Mouse (Mus musculus): ENCODE data around the gene Olfr510.
"Not testable (repeated sequence)": the region's sequence is repeated elsewhere in the genome, so short reads cannot be mapped to it uniquely, and the experiment has no call there.

Gene Olfr510

DNA sequence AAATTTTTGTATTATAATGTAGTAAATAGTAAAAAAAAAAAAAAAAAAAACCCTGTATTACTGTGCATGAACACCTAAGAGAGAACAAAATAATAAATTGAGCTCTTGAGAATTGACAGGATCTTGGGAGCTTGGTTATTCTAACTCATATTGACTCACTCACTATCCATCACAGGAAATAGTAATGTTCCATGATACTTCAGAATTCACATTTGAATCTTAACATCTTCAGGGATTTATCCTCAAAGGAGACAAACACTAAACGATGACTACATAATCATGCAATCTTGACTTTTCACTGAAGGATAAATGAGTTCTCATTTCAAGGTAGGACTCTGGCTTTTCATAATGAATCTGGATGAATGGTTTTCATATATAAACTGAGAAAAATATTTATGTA, at the start of gene Olfr510:
Gene Olfr510, plus strand, starts transcription at position 301 of the 400 bp plus-strand sequence.
- no peak for DNase-seq (ENCODE audit: low spot score)

- DNase-seq (ENCODE audit: low spot score), result not testable (repeated sequence)
Observed at GRCm38 (mm10) chr7:108616781-108617180, 49.4 kb upstream of the Olfr510 start.

DNA sequence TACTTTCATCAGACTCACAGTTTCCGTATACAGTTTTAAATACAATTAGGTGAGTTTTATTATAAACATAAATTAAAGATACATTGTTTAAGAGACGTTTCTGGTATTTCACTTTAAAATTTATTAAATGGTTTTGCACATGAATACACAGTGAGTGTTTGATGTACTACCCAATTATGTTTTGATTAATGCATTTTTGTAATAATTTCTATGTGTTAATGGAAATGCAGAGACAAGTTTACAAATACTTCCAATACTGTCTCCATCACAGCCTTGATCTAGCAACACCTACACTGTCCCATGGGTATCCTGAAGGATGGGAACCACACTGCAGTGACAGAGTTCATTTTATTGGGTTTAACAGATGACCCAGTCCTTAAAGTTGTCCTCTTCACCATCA, 44.7 kb upstream of the Olfr510 start, which contains the start of gene Olfr507:
Gene Olfr507, plus strand, starts transcription at position 301 of the 400 bp plus-strand sequence.
- DNase-seq (ENCODE audit: low spot score), result no peak

DNA sequence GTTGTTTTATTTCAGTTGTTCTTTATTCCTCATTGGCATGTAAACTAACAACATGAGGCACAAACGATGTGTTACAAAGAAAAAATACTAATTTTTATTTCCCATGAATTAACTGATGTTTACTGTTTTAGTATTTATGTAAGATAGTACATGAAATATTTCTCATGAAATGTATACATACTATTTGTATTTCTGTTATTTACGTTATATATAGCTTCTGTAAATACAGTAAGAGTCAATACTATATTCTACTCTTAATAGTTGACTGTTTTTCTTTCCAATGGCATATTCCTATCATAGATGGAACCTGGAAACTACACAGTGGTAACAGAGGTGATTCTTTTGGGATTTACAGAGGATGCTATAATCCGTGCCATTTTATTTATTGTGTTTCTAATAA, 36.5 kb upstream of the Olfr510 start, which contains the start of gene Olfr508:
Gene Olfr508, plus strand, starts transcription at position 301 of the 400 bp plus-strand sequence.
- no peak for DNase-seq (ENCODE audit: low spot score)

- DNase-seq (ENCODE audit: low spot score), result no peak
Observed at GRCm38 (mm10) chr7:108651806-108652205, 14.4 kb upstream of the Olfr510 start, which contains the start of gene Olfr509. Olfr509 (minus strand) TSS chr7:108651906.

DNA sequence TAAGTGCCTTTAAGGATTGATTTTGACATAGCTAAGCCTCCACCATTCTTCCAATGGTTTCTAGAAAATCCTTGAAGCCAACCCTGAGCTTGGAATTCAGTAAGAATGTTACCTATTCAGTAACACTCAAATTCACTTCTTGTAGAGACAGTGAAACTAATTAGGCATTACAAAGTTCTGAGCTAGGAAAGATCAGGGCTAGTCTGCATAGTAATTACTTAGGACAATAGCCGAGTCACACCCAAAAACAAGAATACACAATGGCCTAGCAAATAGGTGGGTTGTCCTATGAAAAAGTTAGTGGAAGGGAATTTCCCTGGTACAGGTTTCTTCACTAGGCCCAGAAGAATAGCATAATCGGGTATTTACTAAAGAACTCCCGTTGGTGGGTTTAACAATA, 3.8 kb upstream of the Olfr510 start:
- no peak for DNase-seq (ENCODE audit: low spot score)

GRCm38 (mm10) chr7:108671058-108671457, 4.8 kb downstream of the Olfr510 start:
- no peak for DNase-seq (ENCODE audit: low spot score)

GRCm38 (mm10) chr7:108678886-108679285, 12.7 kb downstream of the Olfr510 start:
- DNase-seq (ENCODE audit: low spot score), result no peak

- DNase-seq (ENCODE audit: low spot score), result no peak
Observed at GRCm38 (mm10) chr7:108713020-108713419, 46.8 kb downstream of the Olfr510 start, which contains the start of gene Olfr512. Olfr512 (plus strand) TSS chr7:108713320.
